ENCODE assay signal across 32 mouse cellular contexts in genomic region chr19:4079594-4079993, GRCm38 (mm10). TPM values are rescaled to one million over a fixed set of nuclear protein-coding genes. Genes with fewer than 3 reads are reported as not detected.
DNase-seq lines count a peak whose midpoint lies in the region; ATAC-seq and TF ChIP-seq lines count a peak whose summit lies in the region.
"Had no signal": no experiment of that assay in that cellular context is flagged by ENCODE, and none has a peak within 500 bp of the region (broad histone marks: within the 10 kb centered on the region; RNA-seq: fewer than 3 reads in every experiment).

No protein-coding gene starts in this region.

- DNase-seq in cerebellum, adult 2 months = no peak
- no peak for DNase-seq in cerebellum, adult 11 months
- DNase-seq in kidney, adult 2 months = peak; percentile 49
- DNase-seq in kidney, adult 8-10 months = no peak
- no peak for DNase-seq in left cerebral cortex, adult 9 months (ENCODE audit: low spot score in 2 of 2)
- DNase-seq: adrenal gland, adult 2 months; gastrocnemius, adult 2 months; heart, postnatal 4 days; layer of hippocampus, postnatal 36 days; lung, adult 2 months; lung, postnatal 14 days; right cerebral cortex, postnatal 14 days had no signal

- no peaks in the 10 kb centered on the region for H3K27me3 ChIP-seq in cerebellum, adult 2 months (ENCODE audit: control insufficient read depth, insufficient read depth, low read length)
- no peaks in the 10 kb centered on the region for H3K27me3 ChIP-seq in kidney, adult 2 months (replicated peaks; ENCODE audit: control insufficient read depth, insufficient read depth, low read length)
- H3K27me3 ChIP-seq: midbrain, embryonic 13.5 days had no signal

- WGBS in cerebellum, adult 2 months = 26% methylated on average over 1 of the region's 1 CpGs
- 74% methylated on average over 1 of the region's 1 CpGs for WGBS in kidney, adult 2 months

- H3K36me3 ChIP-seq in kidney, adult 2 months (ENCODE audit: control insufficient read depth, insufficient read depth, low read length) = no peaks in the 10 kb centered on the region
- H3K36me3 ChIP-seq: midbrain, embryonic 13.5 days had no signal

- TF ChIP-seq POLR2A in cerebellum, adult 2 months (IDR thresholded peaks at IDR 0.05; ENCODE audit: borderline replicate concordance, insufficient read depth, low read length) = no peak
- no peak for TF ChIP-seq POLR2A in kidney, adult 2 months (IDR thresholded peaks at IDR 0.05; ENCODE audit: low read depth, low read length)

- peaks cover 54% of the 10 kb centered on the region for H3K4me1 ChIP-seq in cerebellum, adult 2 months (ENCODE audit: control insufficient read depth, insufficient read depth, low read length)
- H3K4me1 ChIP-seq in kidney, adult 2 months (ENCODE audit: control insufficient read depth, insufficient read depth, low read length) = peaks cover 5% of the 10 kb centered on the region
- H3K4me1 ChIP-seq: forebrain, embryonic 13.5 days; midbrain, embryonic 13.5 days had no signal

- TF ChIP-seq CTCF in cerebellum, adult 2 months (IDR thresholded peaks at IDR 0.05; ENCODE audit: borderline replicate concordance, insufficient read depth, low read depth, low read length) = no peak
- TF ChIP-seq CTCF in kidney, adult 2 months (conservative IDR thresholded peaks at IDR 0.05; ENCODE audit: insufficient read depth, insufficient read length, low read depth, low read length) = no peak

- H3K27ac ChIP-seq in cerebellum, adult 2 months (ENCODE audit: insufficient read depth, low read length) = peak overlapping the region; percentile 95
- no peak overlapping the region; the same call in 1 of the 2 replicates for H3K27ac ChIP-seq in kidney, adult 2 months (ENCODE audit: insufficient read depth, low read depth, low read length)
- H3K27ac ChIP-seq: forebrain, embryonic 13.5 days; gastrocnemius, adult 2 months; hindbrain, embryonic 14.5 days; midbrain, embryonic 13.5 days had no signal

- no peak overlapping the region for H3K4me3 ChIP-seq in cerebellum, adult 2 months (replicated peaks; ENCODE audit: insufficient read depth, low read depth, low read length)
- H3K4me3 ChIP-seq in kidney, adult 2 months (ENCODE audit: insufficient read depth, low read depth, low read length) = no peak overlapping the region
- H3K4me3 ChIP-seq: forebrain, embryonic 13.5 days; gastrocnemius, adult 2 months; midbrain, embryonic 13.5 days had no signal

- ATAC-seq in erythroblast, adult 5-6 weeks (replicated peaks; ENCODE audit: low FRiP score, poor library complexity, severe bottlenecking) = peak; percentile 66
- ATAC-seq in megakaryocyte progenitor cell, adult 5-6 weeks (replicated peaks; ENCODE audit: poor library complexity) = peak; percentile 63
- ATAC-seq: forebrain, embryonic 13.5 days; midbrain, embryonic 13.5 days; Patski had no signal

RNA-seq across cellular contexts. Expression of gene Cabp2, which starts 1.8 kb away (rescaled TPM):
- polyA plus RNA-seq in cerebellum, adult 2 months (2012; rRNA removed) = 5.5 and 8.0 TPM in 2 replicates
- polyA plus RNA-seq in kidney, adult 2 months (2012; rRNA removed) = 0.66 and 0.92 TPM in 2 replicates
- not detected in 2 replicates for total RNA-seq in erythroblast, adult 5-6 weeks (2015; ENCODE audit: low replicate concordance)
- not detected in 2 replicates for total RNA-seq in erythroblast, adult 5-6 weeks (2017; ENCODE audit: low replicate concordance)
- not detected in 2 replicates for total RNA-seq in megakaryocyte progenitor cell, adult 5-6 weeks (2015)
- total RNA-seq in megakaryocyte progenitor cell, adult 5-6 weeks (2017) = not detected in 2 replicates
- total RNA-seq: adrenal gland, adult 2 months; ES-E14; gastrocnemius, adult 2 months; gastrocnemius, postnatal 4 days; heart, postnatal 4 days; layer of hippocampus, adult 8-10 months; layer of hippocampus, postnatal 36 days; left cerebral cortex, postnatal 25 days; megakaryocyte, adult 5-6 weeks had no signal
- polyA plus RNA-seq: adrenal gland, adult 2 months; cortical plate, adult 2 months; embryonic facial prominence, embryonic 11.5 days; forebrain, embryonic 13.5 days; frontal cortex, adult 2 months; heart, embryonic 16.5 days; hindbrain, embryonic 14.5 days; kidney, embryonic 14.5 days; limb, embryonic 14.5 days; midbrain, embryonic 13.5 days; neural tube, embryonic 11.5 days; Patski; testis, adult 2 months; urinary bladder, adult 2 months had no signal

RNA-seq across cellular contexts. Expression of gene Cdk2ap2, which starts 17.4 kb away (rescaled TPM):
- polyA plus RNA-seq in cerebellum, adult 2 months (2012; rRNA removed) = 88.7 and 97.0 TPM in 2 replicates
- 134 and 138 TPM in 2 replicates for polyA plus RNA-seq in kidney, adult 2 months (2012; rRNA removed)
- total RNA-seq in erythroblast, adult 5-6 weeks (2015; ENCODE audit: low replicate concordance) = 51.9 and 92.4 TPM in 2 replicates
- total RNA-seq in erythroblast, adult 5-6 weeks (2017; ENCODE audit: low replicate concordance) = 11.8 and 18.7 TPM in 2 replicates
- total RNA-seq in megakaryocyte progenitor cell, adult 5-6 weeks (2015) = 112 and 126 TPM in 2 replicates
- total RNA-seq in megakaryocyte progenitor cell, adult 5-6 weeks (2017) = 24.2 and 44.8 TPM in 2 replicates

RNA-seq across cellular contexts. Expression of gene Pitpnm1, which starts 20.2 kb away (rescaled TPM):
- polyA plus RNA-seq in cerebellum, adult 2 months (2012; rRNA removed) = 568 and 602 TPM in 2 replicates
- 41.6 and 46.3 TPM in 2 replicates for polyA plus RNA-seq in kidney, adult 2 months (2012; rRNA removed)
- 20.1 and 32.7 TPM in 2 replicates for total RNA-seq in erythroblast, adult 5-6 weeks (2015; ENCODE audit: low replicate concordance)
- 17.0 and 19.7 TPM in 2 replicates for total RNA-seq in erythroblast, adult 5-6 weeks (2017; ENCODE audit: low replicate concordance)
- total RNA-seq in megakaryocyte progenitor cell, adult 5-6 weeks (2015) = 7.8 and 11.2 TPM in 2 replicates
- 6.8 and 17.2 TPM in 2 replicates for total RNA-seq in megakaryocyte progenitor cell, adult 5-6 weeks (2017)

RNA-seq across cellular contexts. Expression of gene Gstp3, which starts 20.2 kb away (rescaled TPM):
- not detected in 2 replicates for polyA plus RNA-seq in cerebellum, adult 2 months (2012; rRNA removed)
- 0.72 and 2.3 TPM in 2 replicates for polyA plus RNA-seq in kidney, adult 2 months (2012; rRNA removed)
- 4.2 and 30.2 TPM in 2 replicates for total RNA-seq in erythroblast, adult 5-6 weeks (2015; ENCODE audit: low replicate concordance)
- 8.4 and 11.1 TPM in 2 replicates for total RNA-seq in erythroblast, adult 5-6 weeks (2017; ENCODE audit: low replicate concordance)
- 1.4 and 7.5 TPM in 2 replicates for total RNA-seq in megakaryocyte progenitor cell, adult 5-6 weeks (2015)
- total RNA-seq in megakaryocyte progenitor cell, adult 5-6 weeks (2017) = 2.2 TPM in 2 replicates
- total RNA-seq: gastrocnemius, adult 2 months; heart, postnatal 4 days; layer of hippocampus, adult 8-10 months; layer of hippocampus, postnatal 36 days; left cerebral cortex, postnatal 25 days had no signal
- polyA plus RNA-seq: cortical plate, adult 2 months; embryonic facial prominence, embryonic 11.5 days; forebrain, embryonic 13.5 days; frontal cortex, adult 2 months; hindbrain, embryonic 14.5 days; midbrain, embryonic 13.5 days; neural tube, embryonic 11.5 days; Patski; testis, adult 2 months had no signal

RNA-seq across cellular contexts. Expression of gene Gstp2, which starts 33.8 kb away (rescaled TPM):
- polyA plus RNA-seq in cerebellum, adult 2 months (2012; rRNA removed) = 8.0 and 10.0 TPM in 2 replicates
- 11.5 and 36.0 TPM in 2 replicates for polyA plus RNA-seq in kidney, adult 2 months (2012; rRNA removed)
- total RNA-seq in erythroblast, adult 5-6 weeks (2015; ENCODE audit: low replicate concordance) = not detected in 2 replicates
- 1.4 and 2.1 TPM in 2 replicates for total RNA-seq in erythroblast, adult 5-6 weeks (2017; ENCODE audit: low replicate concordance)
- not detected in 2 replicates for total RNA-seq in megakaryocyte progenitor cell, adult 5-6 weeks (2015)
- total RNA-seq in megakaryocyte progenitor cell, adult 5-6 weeks (2017) = not detected in 2 replicates
